Comparison of ENCODE assay signal across 12 mouse cellular contexts in genomic region chr12:3870024-3870423, GRCm38 (mm10).
DNase-seq lines count a peak whose midpoint lies in the region; ATAC-seq and TF ChIP-seq lines count a peak whose summit lies in the region.
"Had no signal": no experiment of that assay in that cellular context is flagged by ENCODE, and none has a peak within 500 bp of the region (broad histone marks: within the 10 kb centered on the region; RNA-seq: fewer than 3 reads in every experiment).

No protein-coding gene starts in this region.

- H3K27me3 ChIP-seq in heart, embryonic 11.5 days (ENCODE audit: control insufficient read depth, insufficient read depth, low read length): no peaks in the 10 kb centered on the region
- H3K27me3 ChIP-seq in embryonic facial prominence, embryonic 15.5 days: no peaks in the 10 kb centered on the region
- H3K27me3 ChIP-seq: forebrain, embryonic 12.5 days; liver, embryonic 15.5 days had no signal

- H3K27ac ChIP-seq in heart, embryonic 11.5 days (ENCODE audit: low read depth, low read length): peak overlapping the region; percentile 7; the same call in 1 of the 2 replicates
- peak overlapping the region; percentile 74 for H3K27ac ChIP-seq in layer of hippocampus, adult 2 months
- 0 out of 2 replicates have a peak overlapping the region, but pooled peaks have one; percentile 22 for H3K27ac ChIP-seq in embryonic facial prominence, embryonic 15.5 days (replicated peaks)
- H3K27ac ChIP-seq: liver, embryonic 15.5 days had no signal

- WGBS in heart, embryonic 11.5 days (ENCODE audit: insufficient replicate concordance): 89% methylated on average over 5 of the region's 5 CpGs
- 85% methylated on average over 5 of the region's 5 CpGs for WGBS in embryonic facial prominence, embryonic 15.5 days

- no peak overlapping the region for H3K9ac ChIP-seq in heart, embryonic 11.5 days (ENCODE audit: low read depth, low read length)
- no peak overlapping the region for H3K9ac ChIP-seq in embryonic facial prominence, embryonic 15.5 days
- H3K9ac ChIP-seq: forebrain, embryonic 12.5 days; liver, embryonic 15.5 days had no signal

- TF ChIP-seq CTCF in layer of hippocampus, adult 2 months (conservative IDR thresholded peaks at IDR 0.05): no peak

- ATAC-seq in heart, embryonic 11.5 days (replicated peaks; ENCODE audit: insufficient number of reproducible peaks, low FRiP score, low TSS enrichment): no peak
- no peak for ATAC-seq in embryonic facial prominence, embryonic 15.5 days (ENCODE audit: insufficient number of reproducible peaks, low FRiP score, low TSS enrichment, low read depth)

- H3K4me1 ChIP-seq in heart, embryonic 11.5 days (ENCODE audit: control insufficient read depth, insufficient read depth, low read length): peaks cover 56% of the 10 kb centered on the region
- H3K4me1 ChIP-seq in embryonic facial prominence, embryonic 15.5 days: peaks cover 38% of the 10 kb centered on the region

- H3K4me2 ChIP-seq in heart, embryonic 11.5 days: no peak overlapping the region
- H3K4me2 ChIP-seq in embryonic facial prominence, embryonic 15.5 days (replicated peaks): no peak overlapping the region
- H3K4me2 ChIP-seq: forebrain, embryonic 12.5 days had no signal

- H3K36me3 ChIP-seq in heart, embryonic 11.5 days (ENCODE audit: control insufficient read depth, insufficient read depth, low read length): peaks cover 5% of the 10 kb centered on the region
- peaks cover 66% of the 10 kb centered on the region for H3K36me3 ChIP-seq in embryonic facial prominence, embryonic 15.5 days

- H3K9me3 ChIP-seq in heart, embryonic 11.5 days (replicated peaks; ENCODE audit: control insufficient read depth, low read length): no peaks in the 10 kb centered on the region
- no peaks in the 10 kb centered on the region for H3K9me3 ChIP-seq in embryonic facial prominence, embryonic 15.5 days (replicated peaks)
- H3K9me3 ChIP-seq: forebrain, embryonic 12.5 days; liver, embryonic 15.5 days had no signal

- H3K4me3 ChIP-seq in heart, embryonic 11.5 days (ENCODE audit: low read depth, low read length): no peak overlapping the region
- H3K4me3 ChIP-seq in layer of hippocampus, adult 2 months: no peak overlapping the region
- no peak overlapping the region for H3K4me3 ChIP-seq in embryonic facial prominence, embryonic 15.5 days (replicated peaks)
- H3K4me3 ChIP-seq: forebrain, embryonic 12.5 days; liver, embryonic 15.5 days had no signal

- DNase-seq in heart, adult 11 months: no peak
- no peak for DNase-seq in layer of hippocampus, adult 2 months (ENCODE audit: low spot score in 2 of 2)
- DNase-seq in layer of hippocampus, adult 9-10 months (ENCODE audit: low spot score): no peak
- DNase-seq in cerebellum, adult 18-20 months: peak; percentile 60 to 76
- no peak for DNase-seq in ovary, postnatal 14 days (ENCODE audit: low spot score)
- no peak for DNase-seq in layer of hippocampus, adult 9-11 months
- DNase-seq: kidney, adult 18-20 months; right cerebral cortex, postnatal 25 days had no signal

Comparison
In these comparisons a context has a peak if more than half of its experiments do, and no peak if none do; other contexts are left out.
1. H3K27ac ChIP-seq: peak in every context shown above with its lines; median percentile 74 in layer of hippocampus, adult 2 months; 22 in embryonic facial prominence, embryonic 15.5 days; 7 in heart, embryonic 11.5 days.
2. DNase-seq: peak in cerebellum, adult 18-20 months (2 of 2); none in heart, adult 11 months (single experiment), layer of hippocampus, adult 2 months (0 of 2), layer of hippocampus, adult 9-10 months (single experiment), ovary, postnatal 14 days (single experiment) and layer of hippocampus, adult 9-11 months (single experiment).